8 mouse cellular contexts compared by ENCODE assay signal in genomic region chr13:94358101-94358400, GRCm38 (mm10). TPM values are rescaled to one million over a fixed set of nuclear protein-coding genes. Genes with fewer than 3 reads are reported as not detected.
A peak's percentile ranks its signal among the peaks of the same experiment; 100 is the strongest.
DNase-seq lines count a peak whose midpoint lies in the region; ATAC-seq lines count a peak whose summit lies in the region.

No protein-coding gene starts in this region.

- H3K4me3 ChIP-seq in kidney, embryonic 14.5 days (ENCODE audit: low read length), result peak overlapping the region; percentile 92
- H3K4me3 ChIP-seq in hindbrain, embryonic 10.5 days, result peak overlapping the region; percentile 83
- H3K4me3 ChIP-seq in midbrain, embryonic 10.5 days, result peak overlapping the region; percentile 87

- H3K27me3 ChIP-seq in kidney, embryonic 14.5 days (ENCODE audit: control insufficient read depth, insufficient read depth, low read length), result no peaks in the 10 kb centered on the region
- H3K27me3 ChIP-seq in hindbrain, embryonic 10.5 days (ENCODE audit: insufficient read depth, poor library complexity, severe bottlenecking), result no peaks in the 10 kb centered on the region
- no peaks in the 10 kb centered on the region for H3K27me3 ChIP-seq in midbrain, embryonic 10.5 days (ENCODE audit: low read depth, poor library complexity, severe bottlenecking)

- peaks cover 2% of the 10 kb centered on the region for H3K9me3 ChIP-seq in kidney, embryonic 14.5 days (ENCODE audit: control insufficient read depth, low read length)
- H3K9me3 ChIP-seq in hindbrain, embryonic 10.5 days, result no peaks in the 10 kb centered on the region
- H3K9me3 ChIP-seq in midbrain, embryonic 10.5 days (replicated peaks), result no peaks in the 10 kb centered on the region

- no peaks in the 10 kb centered on the region for H3K36me3 ChIP-seq in kidney, embryonic 14.5 days (ENCODE audit: control insufficient read depth, insufficient read depth, low read length)
- H3K36me3 ChIP-seq in hindbrain, embryonic 10.5 days, result peaks cover 3% of the 10 kb centered on the region; the same call in 1 of the 2 replicates
- H3K36me3 ChIP-seq in midbrain, embryonic 10.5 days, result peaks cover 7% of the 10 kb centered on the region; the same call in 1 of the 2 replicates

- H3K9ac ChIP-seq in kidney, embryonic 14.5 days (ENCODE audit: low read depth, low read length), result peak overlapping the region; percentile 95

- WGBS in kidney, embryonic 14.5 days, result under 1% methylated on average over 9 of the region's 9 CpGs
- WGBS in hindbrain, embryonic 10.5 days, result 2% methylated on average over 9 of the region's 9 CpGs
- WGBS in midbrain, embryonic 10.5 days, result 1% methylated on average over 9 of the region's 9 CpGs

- H3K27ac ChIP-seq in kidney, embryonic 14.5 days (ENCODE audit: low read depth, low read length), result peak overlapping the region; percentile 93
- peak overlapping the region; percentile 94 for H3K27ac ChIP-seq in hindbrain, embryonic 10.5 days
- H3K27ac ChIP-seq in midbrain, embryonic 10.5 days (replicated peaks), result peak overlapping the region; percentile 94

- ATAC-seq in kidney, embryonic 14.5 days (ENCODE audit: low FRiP score, low TSS enrichment), result no peak; the same call in 1 of the 2 replicates

- peak overlapping the region; percentile 86 for H3K4me2 ChIP-seq in kidney, embryonic 14.5 days (replicated peaks; ENCODE audit: low read depth, low read length)

- DNase-seq in kidney, adult 9 months, result no peak
- peak; percentile 38 for DNase-seq in cerebellum, adult 11 months
- no peak for DNase-seq in hindbrain, embryonic 10.5 days (ENCODE audit: low spot score)
- DNase-seq in midbrain, embryonic 10.5 days (ENCODE audit: low spot score), result no peak
- no peak for DNase-seq in ovary, postnatal 36 days (ENCODE audit: low spot score)
- DNase-seq in spleen, postnatal 36 days (ENCODE audit: low spot score in 2 of 2), result no peak
- DNase-seq in B cell, adult 2 months, result no peak

- peaks cover 10% of the 10 kb centered on the region; the same call in 1 of the 2 replicates for H3K4me1 ChIP-seq in kidney, embryonic 14.5 days (ENCODE audit: control insufficient read depth, insufficient read depth, low read length)
- peaks cover 25% of the 10 kb centered on the region for H3K4me1 ChIP-seq in hindbrain, embryonic 10.5 days (replicated peaks)
- peaks cover 24% of the 10 kb centered on the region for H3K4me1 ChIP-seq in midbrain, embryonic 10.5 days

RNA-seq across cellular contexts. Expression of gene Ap3b1, which starts 0.7 kb away (rescaled TPM):
- 28.6 and 51.4 TPM in 2 replicates for polyA plus RNA-seq in kidney, embryonic 14.5 days (2014; fragmentation: Nextera tagmentation; extraction: Ambion mirVana)
- polyA plus RNA-seq in hindbrain, embryonic 10.5 days (2016; fragmentation: Nextera tagmentation; extraction: Ambion mirVana), result 32.7 and 36.8 TPM in 2 replicates
- 35.6 and 37.5 TPM in 2 replicates for polyA plus RNA-seq in midbrain, embryonic 10.5 days (2016; fragmentation: Nextera tagmentation; extraction: Ambion mirVana)
